Mouse (Mus musculus): Measurements from ENCODE around the gene Gm1043.

Gene Gm1043

GRCm38 (mm10) chr5:37242360-37243168 is 157.4 kb downstream of the Gm1043 start:
- in situ Hi-C loops (cut with MseI, MboI): no loop called here

GRCm38 (mm10) chr5:37243169-37243886 is 158.2 kb downstream of the Gm1043 start:
- in situ Hi-C loops (cut with MseI, MboI): no loop called here

- in situ Hi-C loops (cut with MseI, MboI): no loop called here
Observed at GRCm38 (mm10) chr5:37244161-37244560, 159.0 kb downstream of the Gm1043 start.

- in situ Hi-C loops (cut with MseI, MboI): no loop called here
Observed at GRCm38 (mm10) chr5:37244666-37245242, 159.6 kb downstream of the Gm1043 start.

- in situ Hi-C loops (cut with MseI, MboI): no loop called here
Observed at GRCm38 (mm10) chr5:37245651-37246050, 160.5 kb downstream of the Gm1043 start.

- in situ Hi-C loops (cut with MseI, MboI): no loop called here
Observed at GRCm38 (mm10) chr5:37246138-37246910, 161.2 kb downstream of the Gm1043 start.

- in situ Hi-C loops (cut with MseI, MboI): no loop called here
Observed at GRCm38 (mm10) chr5:37247456-37247855, 162.3 kb downstream of the Gm1043 start.

- in situ Hi-C loops (cut with MseI, MboI): no loop called here
Observed at GRCm38 (mm10) chr5:37248870-37249269, 163.7 kb downstream of the Gm1043 start.

- in situ Hi-C loops (cut with MseI, MboI): no loop called here
Observed at GRCm38 (mm10) chr5:37251596-37251995, 166.4 kb downstream of the Gm1043 start.

GRCm38 (mm10) chr5:37252101-37252804 is 167.1 kb downstream of the Gm1043 start:
- in situ Hi-C loops (cut with MseI, MboI): no loop called here

- in situ Hi-C loops (cut with MseI, MboI): no loop called here
Observed at GRCm38 (mm10) chr5:37254523-37254922, 169.4 kb downstream of the Gm1043 start.

- in situ Hi-C loops (cut with MseI, MboI): no loop called here
Observed at GRCm38 (mm10) chr5:37256823-37257222, 171.7 kb downstream of the Gm1043 start.

GRCm38 (mm10) chr5:37257243-37257642 is 172.1 kb downstream of the Gm1043 start:
- in situ Hi-C loops (cut with MseI, MboI): no loop called here

- in situ Hi-C loops (cut with MseI, MboI): no loop called here
Observed at GRCm38 (mm10) chr5:37261734-37262133, 176.6 kb downstream of the Gm1043 start.

GRCm38 (mm10) chr5:37263816-37264215 is 178.6 kb downstream of the Gm1043 start:
- in situ Hi-C loops (cut with MseI, MboI): no loop called here

Measured in mouse trophoblast stem cell (cell line).